Mouse (Mus musculus) adrenal gland, postnatal 25 days (tissue): ENCODE data around the gene Oas3. TPM values are rescaled to one million over a fixed set of nuclear protein-coding genes. Genes with fewer than 3 reads are reported as not detected.
A peak's percentile ranks its signal among the peaks of the same experiment; 100 is the strongest.

Source experiments
- DNase-seq: peaks from one replicate; pipeline ENCODE4 v3.0.0; 2021; ENCODE audit warnings: mixed read lengths
- total RNA-seq: library from RNA; stranded (reverse); gene quantifications from 2 replicates; pipeline ENCODE4 v1.2.3, GENCODE M21; 2021

Gene Oas3
- total RNA-seq, 1 experiment from 2014 or later, result 0.64 TPM

DNA sequence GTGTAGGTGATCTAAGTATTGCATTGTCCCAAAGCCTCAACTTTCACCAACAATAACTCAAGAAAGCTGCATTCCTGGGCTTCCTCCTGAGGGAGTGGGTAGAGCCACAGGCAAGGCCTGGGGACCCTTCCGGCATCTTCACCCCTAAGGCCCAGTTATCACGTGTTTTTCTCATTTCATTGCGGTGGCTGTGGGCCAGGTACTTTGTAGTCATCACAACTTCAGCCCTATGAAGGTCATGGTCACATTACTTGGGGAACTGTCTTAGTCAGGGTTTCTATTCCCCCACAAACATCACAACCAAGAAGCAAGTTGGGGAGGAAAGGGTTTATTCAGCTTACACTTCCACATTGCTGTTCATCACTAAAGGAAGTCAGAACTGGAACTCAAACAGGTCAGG lies 24.7 kb downstream of the Oas3 start:
- peak; percentile 39 for DNase-seq

DNA sequence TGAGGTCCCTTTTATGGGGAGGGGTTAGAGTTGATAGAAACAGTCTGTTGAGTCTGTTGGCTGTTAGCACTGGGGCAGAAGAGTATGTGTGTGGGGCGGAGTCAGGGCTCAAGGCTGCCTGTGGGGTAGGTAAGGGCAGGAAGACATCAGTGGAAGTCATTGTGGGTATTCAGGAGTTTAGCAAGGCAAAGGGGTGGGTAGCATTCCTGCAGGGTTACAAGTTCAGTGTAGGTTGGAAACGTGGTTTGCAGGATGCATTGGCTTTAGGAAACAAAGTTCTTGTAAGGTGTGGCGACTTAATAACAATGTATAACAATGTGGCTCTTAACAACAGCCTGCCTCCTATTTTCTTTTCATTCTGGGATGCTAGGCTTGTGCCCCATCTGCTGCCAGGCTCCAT lies 26.3 kb downstream of the Oas3 start:
- no peak for DNase-seq

DNA sequence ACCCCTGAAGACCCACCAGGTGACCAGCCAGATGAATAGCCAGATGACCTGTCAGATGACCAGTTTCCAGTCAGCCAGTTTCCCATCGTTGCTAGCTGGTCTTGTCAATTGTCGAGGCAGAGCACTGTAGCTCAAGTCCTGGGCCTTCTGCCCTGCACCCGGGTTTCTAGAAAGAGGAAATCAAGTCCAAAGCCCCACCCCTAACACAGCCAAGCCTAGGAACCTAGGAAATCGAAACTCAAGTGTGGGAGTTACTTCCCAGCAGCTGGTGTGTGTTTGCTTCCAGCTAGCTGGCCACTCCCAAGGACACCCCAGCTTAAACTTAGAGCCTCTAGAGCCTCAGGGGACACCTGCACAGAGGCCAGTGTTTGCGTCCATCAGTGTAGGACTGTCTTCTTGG lies 27.8 kb downstream of the Oas3 start, which contains the start of gene Oas2:
TSS of gene Oas2 (minus strand) at position 166 of the 400 bp plus-strand sequence.
- DNase-seq, result no peak

DNA sequence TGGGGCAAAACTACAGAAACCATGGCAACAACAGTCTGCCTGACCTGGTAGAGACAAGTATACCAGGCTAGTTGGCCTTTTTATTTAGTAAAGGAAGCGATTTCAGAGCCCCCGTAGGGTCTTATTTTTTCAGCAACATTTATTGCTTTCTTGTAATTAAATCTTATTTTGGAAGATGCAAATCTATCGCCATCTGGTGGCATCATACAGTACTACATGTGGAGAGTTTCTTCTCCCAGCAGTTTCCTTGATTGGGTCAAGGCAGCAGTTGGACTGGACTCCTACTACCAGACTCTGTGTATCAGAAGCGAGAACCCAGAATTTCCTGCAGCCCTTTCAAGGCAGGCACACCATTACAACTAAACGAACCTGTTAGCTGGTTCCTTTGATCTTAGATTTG lies 31.0 kb downstream of the Oas3 start:
- no peak for DNase-seq

DNA sequence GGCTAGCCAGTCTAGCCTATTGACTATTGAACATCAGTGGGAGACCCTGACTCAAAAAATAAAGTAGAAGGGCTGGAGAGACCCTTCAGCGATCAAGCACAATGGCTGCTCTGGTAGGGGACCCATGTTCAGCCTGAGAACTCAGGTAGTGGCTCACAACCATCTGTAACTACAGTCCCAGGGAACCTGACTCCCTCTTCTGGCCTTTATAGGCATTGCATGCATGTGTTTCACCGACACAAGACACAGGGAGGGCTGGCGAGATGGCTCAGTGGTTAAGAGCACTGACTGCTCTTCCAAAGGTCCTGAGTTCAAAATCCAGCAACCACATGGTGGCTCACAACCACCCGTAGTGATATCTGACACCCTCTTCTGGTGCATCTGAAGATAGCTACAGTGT lies 35.3 kb downstream of the Oas3 start:
- DNase-seq, result no peak

DNA sequence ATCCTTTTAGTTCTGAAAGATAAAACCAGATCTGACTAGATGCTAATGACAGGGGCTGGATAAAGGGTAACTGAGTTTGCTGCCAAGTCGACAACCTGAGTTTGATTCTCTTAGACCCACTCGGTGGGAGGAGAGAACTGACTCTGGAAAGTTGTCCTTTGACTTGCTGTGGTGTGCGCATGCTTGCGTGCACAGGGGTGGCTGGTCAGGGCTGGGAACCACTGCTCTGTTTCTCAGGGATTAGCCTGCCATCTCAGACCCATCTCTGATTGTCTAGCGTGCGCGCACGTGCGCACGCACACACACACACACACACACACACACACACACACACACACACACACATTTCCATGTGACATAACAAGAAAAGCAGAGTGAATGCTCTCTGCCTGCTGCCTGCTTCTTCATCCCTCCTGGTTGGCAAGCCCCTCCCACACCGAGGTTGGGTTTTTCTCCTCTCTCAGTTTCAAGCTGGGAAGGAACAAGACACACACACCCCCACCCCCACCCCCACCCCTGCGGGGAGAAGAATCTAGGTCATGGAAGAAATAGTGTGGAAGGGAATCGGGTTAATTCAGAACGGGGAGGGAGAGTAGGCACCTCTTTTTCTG lies 43.0 kb downstream of the Oas3 start:
- no peak for DNase-seq

DNA sequence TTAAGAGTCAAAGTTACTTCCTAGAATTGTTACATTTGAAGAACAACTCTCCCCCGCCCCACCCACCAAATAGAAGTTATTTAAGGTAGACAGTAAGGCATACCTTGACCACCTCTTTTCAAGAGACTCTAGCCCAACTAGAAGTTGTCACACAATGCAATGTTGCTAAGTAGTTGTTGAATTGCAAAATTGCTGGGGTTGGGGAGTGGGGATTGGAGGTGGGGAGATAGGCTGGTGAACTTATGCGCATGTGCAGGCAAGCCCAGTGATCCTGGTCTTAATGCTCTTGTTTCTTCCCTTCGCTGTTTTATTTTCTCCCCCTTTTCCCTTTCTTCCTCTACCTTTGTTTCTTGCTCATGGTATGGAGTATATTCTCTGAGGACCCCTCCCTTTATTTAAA lies 43.8 kb downstream of the Oas3 start:
- no peak for DNase-seq

DNA sequence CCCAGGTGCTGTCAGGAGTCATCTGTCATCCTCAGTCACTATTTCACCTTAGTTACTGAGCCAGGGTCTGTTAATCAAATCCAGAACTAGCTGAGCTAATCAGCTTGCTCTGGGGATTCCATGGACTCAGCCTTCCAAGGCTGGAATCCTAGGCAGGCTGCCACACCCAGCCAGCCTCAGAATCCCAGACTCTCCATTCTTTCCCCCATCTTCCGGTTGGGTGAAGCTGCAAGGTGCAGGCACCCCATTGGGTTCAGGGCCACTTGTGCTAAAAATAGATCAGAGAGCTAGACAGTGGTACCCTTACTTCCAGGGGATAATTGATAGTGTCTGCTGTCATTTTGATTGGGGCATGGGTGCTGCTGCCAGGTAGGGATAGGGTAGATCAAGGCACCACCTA lies 44.7 kb downstream of the Oas3 start:
- DNase-seq, result no peak

DNA sequence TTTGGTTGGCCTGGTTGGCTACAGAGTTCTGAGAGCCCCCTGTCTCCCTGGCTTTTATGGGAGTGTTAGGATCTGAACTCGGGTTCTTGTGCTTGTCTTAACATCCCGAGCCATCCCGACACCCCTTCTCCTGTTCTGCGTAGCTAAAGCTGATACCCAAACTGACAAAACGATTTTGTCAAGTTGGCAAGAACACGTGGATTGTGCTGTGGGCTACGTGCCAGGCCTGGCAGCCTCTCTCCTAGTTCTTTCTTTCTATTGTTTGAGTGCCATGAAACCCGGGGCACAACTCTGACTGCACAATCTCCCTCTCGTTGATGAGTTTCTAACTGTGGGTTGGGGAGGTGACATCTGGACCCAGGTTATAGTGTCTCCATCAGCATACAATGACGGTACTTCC lies 48.1 kb downstream of the Oas3 start:
- DNase-seq, result no peak

DNA sequence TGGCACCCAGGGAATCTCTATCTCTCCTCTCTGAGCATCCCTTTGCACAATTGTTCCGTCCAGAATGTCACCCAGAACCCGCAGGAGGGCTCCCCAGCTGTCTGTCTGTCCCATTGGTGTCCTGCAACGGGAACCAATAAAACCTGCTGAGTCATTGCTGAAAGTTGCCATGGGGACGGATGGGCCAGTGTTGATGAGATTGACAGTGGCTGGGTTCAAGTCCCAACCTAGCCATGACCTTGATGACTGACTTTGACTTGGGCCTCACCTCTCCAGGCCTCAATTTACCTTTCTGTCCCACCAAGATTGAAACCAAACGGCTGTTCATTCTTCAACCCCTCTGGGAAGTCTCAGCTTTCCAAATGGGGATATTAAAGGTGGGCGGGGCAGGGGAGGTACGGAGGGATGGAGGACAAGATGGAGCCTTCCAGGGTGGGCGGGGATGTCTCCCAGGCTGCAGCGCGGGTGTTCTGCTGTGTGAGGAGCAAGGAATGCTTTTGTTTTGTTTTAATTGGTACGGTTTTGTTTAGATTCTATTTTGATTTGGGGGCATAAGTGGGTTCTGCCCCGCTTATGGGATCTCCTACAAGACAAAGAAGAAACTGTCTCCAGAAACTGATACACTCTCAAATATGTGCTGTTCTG lies 51.5 kb downstream of the Oas3 start:
- DNase-seq, result no peak

DNA sequence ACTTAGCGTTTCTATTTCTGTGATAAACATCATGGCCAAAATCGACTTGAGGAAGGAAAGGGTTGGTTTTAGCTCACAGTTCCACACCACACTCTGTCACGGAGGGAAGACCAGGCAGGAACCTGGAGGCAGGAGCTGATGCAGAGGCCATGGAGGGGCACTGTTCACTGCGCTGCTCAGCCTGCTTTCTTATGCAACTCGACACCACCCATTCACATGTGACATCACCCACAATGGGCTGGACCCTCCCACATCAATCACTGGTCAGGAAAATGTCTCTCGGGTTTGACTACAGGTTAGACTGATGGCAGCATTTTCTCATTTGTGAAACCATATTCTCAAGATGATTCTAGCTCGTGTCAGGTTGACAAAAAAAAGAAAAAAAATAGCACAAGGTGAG lies 56.5 kb downstream of the Oas3 start:
- DNase-seq, result no peak

DNA sequence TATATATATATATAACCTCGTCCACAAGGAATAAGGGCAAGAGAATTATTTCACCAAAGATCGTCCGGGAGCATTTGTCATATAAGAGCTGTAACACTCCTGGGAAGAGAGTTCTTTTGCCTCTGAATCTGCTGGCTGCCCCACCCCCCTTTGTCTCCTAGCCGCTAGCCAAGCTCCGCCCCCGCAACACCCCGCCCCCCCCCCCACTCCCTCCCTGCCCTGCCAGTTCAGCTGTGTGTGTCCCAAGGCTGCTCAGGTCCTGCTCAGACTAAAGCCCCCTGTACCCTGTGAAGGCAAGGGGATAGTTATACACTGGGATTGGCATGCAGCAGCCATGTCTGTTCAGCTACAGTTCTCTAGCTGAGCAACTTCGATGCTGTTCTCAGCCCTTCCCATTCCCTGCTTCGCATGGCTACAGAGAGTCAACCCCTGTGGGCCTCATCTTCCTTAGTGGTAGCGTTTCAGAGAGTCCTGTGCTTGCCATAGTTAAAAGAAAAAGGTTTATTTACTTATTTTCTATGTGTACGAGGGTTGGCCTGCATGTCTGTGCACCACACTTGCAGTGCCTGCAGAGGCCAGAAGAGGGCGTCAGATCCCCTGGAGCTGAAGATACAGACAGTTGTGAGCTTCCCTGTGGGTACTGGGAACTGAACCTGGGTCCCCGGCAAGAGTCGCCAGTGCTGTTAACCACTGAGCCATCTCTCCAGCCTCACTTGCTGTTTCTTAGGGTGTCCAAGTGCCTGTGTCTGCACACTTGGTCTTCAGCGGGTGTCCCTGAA lies 58.7 kb downstream of the Oas3 start:
- DNase-seq, result no peak

DNA sequence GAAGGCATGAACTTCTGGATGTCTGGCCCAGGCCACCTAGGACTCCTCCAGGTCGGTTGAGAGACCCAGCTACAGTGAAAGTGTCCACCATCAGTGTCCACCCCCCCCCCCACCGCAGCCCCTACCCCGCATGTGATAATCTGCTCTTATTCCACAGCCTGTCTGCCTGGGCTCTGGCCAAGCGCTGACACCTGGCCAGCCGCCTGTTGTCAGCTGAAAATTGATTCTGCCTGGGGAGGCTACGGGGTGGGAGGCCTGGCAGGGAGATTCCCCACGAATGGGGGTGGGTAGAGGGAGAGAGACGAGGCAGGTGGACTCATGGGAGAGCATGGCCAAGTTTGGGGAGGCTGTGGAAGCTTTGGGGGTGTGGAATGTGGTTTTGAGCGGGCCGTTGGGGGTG lies 60.3 kb downstream of the Oas3 start:
- no peak for DNase-seq

DNA sequence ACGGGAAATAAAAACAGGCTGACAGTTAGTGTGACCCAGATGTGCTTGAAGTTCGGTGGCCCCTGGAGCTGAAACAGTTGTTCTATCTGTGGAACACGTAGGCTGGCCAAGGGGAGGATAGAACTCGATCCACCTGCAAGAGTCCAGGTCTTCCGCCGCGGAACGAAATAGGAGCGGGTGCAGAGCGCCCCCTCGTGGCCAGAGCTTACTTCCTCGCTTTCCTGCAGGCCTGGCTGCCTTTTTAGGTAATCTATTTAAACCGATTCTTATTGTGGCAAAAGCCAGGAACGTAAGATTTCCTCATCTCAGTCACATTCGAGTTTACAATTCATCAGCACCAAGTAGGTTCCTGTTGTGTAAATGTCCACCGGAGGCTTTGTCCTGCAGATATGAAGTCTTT lies 63.1 kb downstream of the Oas3 start:
- DNase-seq, result peak; percentile 86

DNA sequence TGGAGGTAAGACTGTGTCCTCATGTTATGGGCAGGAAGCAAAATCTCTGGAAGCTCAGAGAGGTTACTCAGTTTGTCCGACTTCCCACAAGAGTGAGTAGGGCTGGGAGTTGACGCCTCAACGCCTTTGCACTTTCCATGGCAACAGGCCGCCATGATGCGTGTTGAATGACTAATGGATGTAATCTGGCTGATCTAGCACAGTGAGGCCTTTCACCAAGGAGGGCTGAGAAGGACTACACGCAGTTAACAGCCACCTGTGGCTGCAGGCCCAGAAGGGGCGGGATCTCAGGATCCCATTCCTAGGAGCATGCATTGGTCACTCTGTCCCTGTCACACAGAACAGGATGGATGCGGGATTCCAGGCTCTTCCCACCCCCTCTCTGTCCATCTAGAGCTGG lies 64.7 kb downstream of the Oas3 start:
- no peak for DNase-seq

DNA sequence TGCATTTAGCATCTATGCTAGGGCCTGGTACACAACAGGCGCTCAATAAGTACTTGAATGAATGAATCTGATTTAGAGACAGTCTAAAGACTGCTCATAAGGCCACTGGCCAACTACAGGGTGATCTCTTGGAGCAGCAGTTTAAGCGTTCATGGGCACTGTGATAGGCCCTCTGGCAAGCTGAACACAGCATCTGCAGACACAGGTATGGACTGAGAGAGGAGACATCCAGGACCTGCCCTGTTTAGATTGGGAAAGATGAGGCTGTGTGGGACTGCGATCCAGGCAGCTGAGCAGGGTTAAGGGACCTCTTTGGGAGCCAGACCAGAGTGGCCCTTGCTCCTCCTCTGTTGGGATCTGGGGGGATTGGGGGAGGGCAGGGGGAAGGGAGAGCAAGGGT lies 65.6 kb downstream of the Oas3 start, which contains the start of gene Dtx1:
TSS of gene Dtx1 (minus strand) at position 101 of the 400 bp plus-strand sequence.
- DNase-seq, result no peak

DNA sequence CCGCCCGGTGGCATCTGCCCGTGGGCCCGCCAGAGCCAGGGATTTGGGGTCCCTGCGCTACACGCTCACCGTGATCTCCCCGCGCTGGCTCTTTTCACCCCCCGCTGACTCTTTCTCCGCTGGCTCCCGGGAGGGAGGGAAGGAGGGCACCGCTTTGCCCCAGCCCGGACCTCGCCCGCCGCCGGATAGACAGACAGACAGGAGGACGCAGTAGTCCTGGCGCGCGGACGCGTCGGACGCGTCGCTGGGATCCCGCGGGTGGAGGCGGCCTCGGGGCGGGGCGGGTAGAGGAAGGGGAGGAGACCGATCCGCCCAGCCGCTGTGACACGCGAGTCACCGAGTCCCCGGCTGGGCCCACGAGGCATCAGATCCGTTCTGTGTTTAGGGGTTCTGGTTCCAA lies 66.0 kb downstream of the Oas3 start:
- peak; percentile 80 for DNase-seq

DNA sequence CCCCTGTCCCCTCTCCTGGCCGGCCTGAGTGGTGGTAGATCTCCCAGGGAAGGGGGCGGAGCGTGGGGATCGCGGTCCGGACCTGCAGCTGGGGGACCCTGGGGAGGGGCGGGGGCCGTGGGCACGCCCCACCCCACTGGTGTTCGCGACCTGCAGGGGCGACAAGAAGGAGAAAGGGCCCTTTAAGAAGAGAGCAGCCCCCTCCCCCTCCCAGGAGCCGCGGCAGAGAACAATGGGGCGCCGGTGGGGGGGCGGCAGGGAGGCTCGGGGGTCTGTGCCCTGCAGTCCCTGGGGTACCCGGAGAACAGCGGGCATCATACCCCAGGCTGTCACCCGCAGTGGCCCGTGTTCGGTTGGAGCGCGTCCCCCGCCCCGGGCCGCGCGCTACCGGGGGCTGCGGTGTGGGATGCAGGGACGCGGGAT lies 66.6 kb downstream of the Oas3 start:
- no peak for DNase-seq

DNA sequence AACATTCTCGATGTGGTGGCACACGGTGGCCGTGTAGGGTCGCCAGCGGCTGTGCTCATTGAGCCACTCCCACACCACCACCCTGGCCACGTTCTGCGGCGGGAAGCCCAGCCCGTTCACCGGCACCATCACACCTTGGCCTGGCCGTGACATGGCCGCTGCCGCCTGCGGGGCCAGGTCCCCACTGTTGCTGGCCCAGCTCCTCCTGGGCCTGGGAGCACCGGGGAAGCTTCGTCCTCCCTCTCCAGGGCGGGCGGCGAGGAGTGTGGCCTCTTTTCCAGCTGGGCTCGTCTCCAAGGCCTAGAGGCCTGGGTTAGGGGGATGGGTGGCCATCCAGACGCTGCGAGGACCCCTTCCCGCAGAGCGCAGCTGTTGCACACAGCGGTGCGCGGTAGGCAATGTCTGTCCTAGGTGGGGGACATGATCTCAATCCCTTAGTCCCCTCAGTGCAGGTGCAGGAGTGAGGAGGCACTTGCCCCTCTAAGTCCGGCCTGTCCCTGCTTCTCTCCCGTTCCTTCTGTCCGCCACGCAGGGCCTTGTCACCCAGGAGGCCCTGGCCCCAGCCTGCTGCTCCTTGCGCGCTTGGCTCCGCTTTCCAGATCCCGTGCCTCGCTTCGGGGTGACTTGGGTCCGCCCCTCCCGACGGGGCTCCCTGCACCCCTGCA lies 67.2 kb downstream of the Oas3 start:
- peak; percentile 43 for DNase-seq

DNA sequence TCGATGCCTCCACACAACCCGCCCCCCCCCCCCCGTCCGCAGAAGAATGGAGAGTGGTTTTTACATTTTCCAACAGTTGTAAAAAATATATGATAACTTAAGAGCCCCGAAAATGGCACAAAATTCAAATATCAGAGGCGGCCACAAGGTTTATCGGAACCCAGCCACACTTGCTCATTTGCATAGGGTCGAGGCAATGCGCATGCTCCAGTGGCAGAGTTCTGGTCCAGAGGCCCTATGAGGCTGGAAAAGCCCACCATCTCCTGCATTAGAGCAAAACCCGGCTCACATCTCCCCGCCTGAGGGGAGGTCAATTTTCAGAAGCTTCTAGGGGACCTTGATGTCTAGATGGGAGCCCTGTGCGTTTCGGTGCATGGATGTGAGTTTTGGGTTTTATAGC lies 70.5 kb downstream of the Oas3 start:
- no peak for DNase-seq

DNA sequence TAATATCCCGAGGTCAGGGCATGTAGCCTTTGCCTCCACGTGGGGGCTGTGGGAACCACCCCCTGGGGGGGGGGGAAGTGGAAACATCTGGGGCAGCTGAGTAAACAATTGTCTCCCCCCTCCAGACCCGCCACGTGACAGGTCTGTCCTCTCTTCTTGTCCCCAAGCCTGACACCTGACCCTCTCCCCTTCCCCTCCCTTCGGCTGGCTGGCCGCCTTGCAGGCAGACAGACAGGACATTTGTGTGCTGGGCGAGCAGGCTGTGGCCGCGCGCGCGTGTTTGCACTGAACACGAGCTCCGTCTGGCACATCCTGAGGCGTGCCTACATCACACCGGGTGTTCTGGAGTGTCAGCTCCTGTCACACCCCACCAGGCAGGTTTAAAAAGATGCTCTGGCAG lies 70.9 kb downstream of the Oas3 start:
- no peak for DNase-seq

DNA sequence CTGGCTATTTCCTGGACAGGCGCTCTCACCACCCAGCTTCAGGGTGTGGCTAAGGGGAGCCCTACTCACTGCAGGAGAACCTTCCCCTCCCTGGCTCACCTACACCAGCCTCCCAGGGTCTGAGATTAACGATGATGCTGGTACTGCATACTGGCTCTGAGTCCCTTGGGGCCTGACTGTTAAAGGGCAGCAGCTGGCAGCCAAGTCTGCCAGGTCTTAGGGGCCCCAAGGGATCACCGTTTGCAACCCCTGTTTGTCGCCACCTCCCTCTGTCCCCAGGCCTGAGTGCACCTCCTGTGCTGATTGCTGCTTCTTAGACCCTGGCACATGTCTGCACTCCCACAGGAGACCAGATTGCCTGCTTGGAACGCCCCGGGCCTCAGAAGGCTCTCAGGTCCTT lies 73.0 kb downstream of the Oas3 start:
- DNase-seq, result no peak

DNA sequence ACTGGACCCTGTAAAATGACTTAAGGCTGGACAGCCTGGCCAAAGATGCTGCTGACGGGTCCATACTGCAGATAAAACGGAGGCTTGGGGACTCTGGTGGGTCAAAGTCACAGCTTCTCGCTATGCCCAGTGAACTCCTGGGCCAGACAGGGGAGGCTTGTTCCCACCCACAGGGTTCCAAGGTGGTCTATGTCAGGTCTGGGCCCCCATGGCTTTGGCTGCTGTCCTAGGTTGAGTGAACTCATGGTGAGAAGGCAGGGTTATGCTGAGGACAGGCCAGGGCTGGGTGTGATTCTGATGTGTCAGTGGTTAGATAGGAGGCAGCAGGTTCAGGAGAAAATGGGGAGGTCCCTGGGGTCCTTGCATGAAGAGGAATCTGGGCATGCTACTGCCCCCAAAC lies 73.8 kb downstream of the Oas3 start:
- no peak for DNase-seq
